In the genomic region with DNA sequence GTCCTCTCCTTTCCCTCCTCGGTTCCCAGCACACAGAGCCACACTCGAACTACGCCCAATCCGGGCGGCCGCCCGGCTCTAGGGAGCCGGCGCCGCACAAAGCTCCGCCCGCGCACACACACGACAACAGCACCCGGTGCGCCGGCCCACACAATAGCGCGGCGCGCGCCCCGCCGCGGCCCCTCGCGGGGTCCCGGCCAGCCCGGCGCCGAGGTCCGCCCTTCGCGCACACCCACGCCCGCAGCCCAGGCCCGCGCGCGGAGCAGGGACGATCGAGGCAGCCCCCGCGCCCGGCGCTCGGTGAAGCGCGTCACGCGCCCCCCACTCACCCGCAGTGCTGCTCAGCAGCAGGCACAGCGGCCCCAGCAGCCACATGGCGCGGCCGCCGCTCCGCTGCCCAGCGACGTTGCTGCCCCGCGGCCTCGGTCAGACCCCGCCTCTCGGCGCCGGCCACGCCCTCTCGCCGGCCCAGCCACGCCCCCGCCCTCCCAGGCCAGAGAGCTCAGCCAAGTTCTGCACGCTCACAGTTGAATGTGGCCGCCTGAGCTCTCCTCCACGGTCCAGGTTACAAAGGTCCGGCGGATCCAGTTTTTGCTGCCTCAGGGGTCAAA, we compare ENCODE assay signal across 8 mouse cellular contexts. TPM values are rescaled to one million over a fixed set of nuclear protein-coding genes. Genes with fewer than 3 reads are reported as not detected.
DNase-seq lines count a peak whose midpoint lies in the region; ATAC-seq and TF ChIP-seq lines count a peak whose summit lies in the region.

Ldlrad3 (minus strand) TSS at position 435 of the 611 bp plus-strand sequence.

- peak; percentile 93 for ATAC-seq in heart, embryonic 12.5 days (ENCODE audit: insufficient number of reproducible peaks, low FRiP score)
- peak; percentile 98 for ATAC-seq in kidney, postnatal 0 days (replicated peaks; ENCODE audit: low FRiP score, low read depth)
- ATAC-seq in monocyte, adult 5-6 weeks (replicated peaks; ENCODE audit: insufficient number of reproducible peaks, low FRiP score, low TSS enrichment, poor library complexity, severe bottlenecking) = peak; percentile 66

- peaks cover 12% of the 10 kb centered on the region for H3K4me1 ChIP-seq in erythroblast, embryonic 14.5 days (ENCODE audit: control insufficient read depth)
- H3K4me1 ChIP-seq in heart, embryonic 12.5 days (replicated peaks) = peaks cover 20% of the 10 kb centered on the region
- H3K4me1 ChIP-seq in kidney, postnatal 0 days (replicated peaks; ENCODE audit: insufficient read depth, low read length) = peaks cover 18% of the 10 kb centered on the region
- H3K4me1 ChIP-seq in liver, adult 2 months (ENCODE audit: control insufficient read depth, insufficient read depth, low read length) = peaks cover 2% of the 10 kb centered on the region; the same call in 1 of the 2 replicates

- TF ChIP-seq POLR2A in brain, embryonic 14.5 days (IDR thresholded peaks at IDR 0.05; ENCODE audit: borderline replicate concordance, extremely low read depth, insufficient read depth, insufficient read length, poor library complexity, severe bottlenecking) = peak; percentile 90
- TF ChIP-seq POLR2A in liver, adult 2 months (IDR thresholded peaks at IDR 0.05; ENCODE audit: extremely low read depth, insufficient read depth, low read length) = peak; percentile 50

- peak within 1 kb of the TSS; percentile 96 for H3K4me2 ChIP-seq in heart, embryonic 12.5 days
- peak within 1 kb of the TSS; percentile 92 for H3K4me2 ChIP-seq in kidney, postnatal 0 days (ENCODE audit: low read length)

- H3ac ChIP-seq in C2C12 (ENCODE audit: control insufficient read depth, insufficient read length, low read depth) = peak within 1 kb of the TSS; percentile 77

- H3K36me3 ChIP-seq in C2C12 (ENCODE audit: control insufficient read depth, insufficient read depth) = peaks cover 3% of the 10 kb centered on the region
- H3K36me3 ChIP-seq in erythroblast, embryonic 14.5 days (ENCODE audit: control insufficient read depth) = no peaks in the 10 kb centered on the region
- no peaks in the 10 kb centered on the region for H3K36me3 ChIP-seq in heart, embryonic 12.5 days
- no peaks in the 10 kb centered on the region for H3K36me3 ChIP-seq in kidney, postnatal 0 days (ENCODE audit: insufficient read depth, low read length)
- no peaks in the 10 kb centered on the region for H3K36me3 ChIP-seq in liver, adult 2 months (ENCODE audit: control insufficient read depth, insufficient read depth, low read length)

- H3K79me2 ChIP-seq in C2C12 (ENCODE audit: control insufficient read depth, insufficient read depth) = peaks cover 48% of the 10 kb centered on the region
- H3K79me2 ChIP-seq in liver, adult 2 months (ENCODE audit: control insufficient read depth, insufficient read depth, low read length) = peaks cover 3% of the 10 kb centered on the region; the same call in 1 of the 2 replicates

- under 1% methylated on average over 72 of the region's 77 CpGs for WGBS in heart, embryonic 12.5 days
- under 1% methylated on average over 63 of the region's 77 CpGs for WGBS in kidney, postnatal 0 days
- WGBS in liver, adult 2 months = under 1% methylated on average over 67 of the region's 77 CpGs

- TF ChIP-seq CTCF in C2C12 (IDR thresholded peaks at IDR 0.05; ENCODE audit: control insufficient read depth, insufficient read depth, insufficient read length) = no peak
- no peak for TF ChIP-seq CTCF in brain, embryonic 14.5 days (IDR thresholded peaks at IDR 0.05; ENCODE audit: borderline replicate concordance, extremely low read depth, insufficient read depth, insufficient read length)
- no peak; the same call in 1 of the 2 replicates for TF ChIP-seq CTCF in kidney, postnatal 0 days (IDR thresholded peaks at IDR 0.05; ENCODE audit: low read depth)
- no peak for TF ChIP-seq CTCF in liver, adult 2 months (IDR thresholded peaks at IDR 0.05; ENCODE audit: low read depth, low read length)

- H3K9ac ChIP-seq in heart, embryonic 12.5 days = peak within 1 kb of the TSS; percentile 88
- H3K9ac ChIP-seq in kidney, postnatal 0 days (ENCODE audit: low read depth, low read length) = peak within 1 kb of the TSS; percentile 80
- H3K9ac ChIP-seq in liver, adult 2 months (ENCODE audit: low read depth, low read length) = peak within 1 kb of the TSS; percentile 89

- no peaks in the 10 kb centered on the region for H3K9me3 ChIP-seq in erythroblast, embryonic 14.5 days (ENCODE audit: control insufficient read depth, low read length)
- H3K9me3 ChIP-seq in heart, embryonic 12.5 days (replicated peaks) = no peaks in the 10 kb centered on the region
- H3K9me3 ChIP-seq in kidney, postnatal 0 days (replicated peaks; ENCODE audit: low read length) = no peaks in the 10 kb centered on the region

- H3K27ac ChIP-seq in heart, embryonic 12.5 days (ENCODE audit: poor library complexity, severe bottlenecking) = peak within 1 kb of the TSS; percentile 82
- peak within 1 kb of the TSS; percentile 93 for H3K27ac ChIP-seq in kidney, postnatal 0 days
- peak within 1 kb of the TSS; percentile 50 for H3K27ac ChIP-seq in liver, adult 2 months (replicated peaks; ENCODE audit: insufficient read depth, low read depth, low read length)

- peak; percentile 93 for DNase-seq in brain, embryonic 14.5 days (ENCODE audit: low read depth)
- peak; percentile 94 for DNase-seq in kidney, postnatal 0 days (ENCODE audit: low spot score)
- DNase-seq in liver, adult 2 months (ENCODE audit: extremely low read depth, low read depth, low spot score) = peak; percentile 84
- DNase-seq in spleen, postnatal 36 days (ENCODE audit: low spot score in 2 of 2) = peak; percentile 82 to 85

- peaks cover 35% of the 10 kb centered on the region for H3K79me3 ChIP-seq in C2C12 (ENCODE audit: low read depth)

- H3K27me3 ChIP-seq in C2C12 (ENCODE audit: control insufficient read depth, insufficient read depth, insufficient read length) = no peaks in the 10 kb centered on the region
- H3K27me3 ChIP-seq in erythroblast, embryonic 14.5 days (ENCODE audit: control insufficient read depth) = peaks cover 37% of the 10 kb centered on the region
- H3K27me3 ChIP-seq in heart, embryonic 12.5 days (replicated peaks) = no peaks in the 10 kb centered on the region
- H3K27me3 ChIP-seq in kidney, postnatal 0 days (ENCODE audit: insufficient read depth, low read length) = no peaks in the 10 kb centered on the region
- H3K27me3 ChIP-seq in liver, adult 2 months (ENCODE audit: control insufficient read depth, insufficient read depth, low read length) = no peaks in the 10 kb centered on the region

- H3K4me3 ChIP-seq in C2C12 (ENCODE audit: insufficient read depth, poor library complexity, severe bottlenecking) = peak within 1 kb of the TSS; percentile 55
- peak within 1 kb of the TSS; percentile 60 for H3K4me3 ChIP-seq in erythroblast, embryonic 14.5 days (replicated peaks)
- H3K4me3 ChIP-seq in heart, embryonic 12.5 days = peak within 1 kb of the TSS; percentile 95
- H3K4me3 ChIP-seq in kidney, postnatal 0 days (replicated peaks; ENCODE audit: low read depth, low read length) = peak within 1 kb of the TSS; percentile 74
- H3K4me3 ChIP-seq in liver, adult 2 months (ENCODE audit: insufficient read depth, low read depth, low read length) = peak within 1 kb of the TSS; percentile 74

TF ChIP-seq in C2C12, 6 proteins besides CTCF, POLR2A, EP300 and RAD21:
- TF ChIP-seq MAX (IDR thresholded peaks at IDR 0.05) (peak; percentile 74), USF1 (IDR thresholded peaks at IDR 0.05; ENCODE audit: low read depth) (no peak)

RNA-seq across cellular contexts. Expression of gene Ldlrad3, which starts in this region (rescaled TPM):
- 15.5 TPM for polyA plus RNA-seq in C2C12 (2012; fragmentation: generic; extraction: Trizol)
- 16.6 and 26.2 TPM in 2 replicates for polyA plus RNA-seq in brain, embryonic 14.5 days (2012; rRNA removed)
- not detected in 2 replicates for polyA plus RNA-seq in erythroblast, embryonic 14.5 days (2012)
- 20.2 and 23.0 TPM in 2 replicates for polyA plus RNA-seq in heart, embryonic 12.5 days (2016; fragmentation: Nextera tagmentation; extraction: Ambion mirVana)
- polyA plus RNA-seq in kidney, postnatal 0 days (2015; fragmentation: Nextera tagmentation; extraction: Ambion mirVana) = 20.4 and 23.3 TPM in 2 replicates
- total RNA-seq in liver, adult 2 months (2014; rRNA removed) = 4.5 and 7.6 TPM in 2 replicates
- polyA plus RNA-seq in liver, adult 2 months (2012; rRNA removed) = 2.8 and 3.8 TPM in 2 replicates
- total RNA-seq in monocyte, adult 5-6 weeks (2017) = 99.1 to 119 TPM (median 107 TPM) in 3 replicates

Comparison
In these comparisons a context has a peak if more than half of its experiments do, and no peak if none do; other contexts are left out.
1. Peak in every context shown above with its lines: DNase-seq, ATAC-seq, H3K4me3 ChIP-seq and H3K27ac ChIP-seq.
2. RNA of gene Ldlrad3 (total RNA-seq): 99.1 to 119 TPM in monocyte, adult 5-6 weeks; 4.5 to 7.6 TPM in liver, adult 2 months; every median in the first group is over 10 times any median in the second.